ENCODE assay signal across 19 mouse cellular contexts in the genomic region with DNA sequence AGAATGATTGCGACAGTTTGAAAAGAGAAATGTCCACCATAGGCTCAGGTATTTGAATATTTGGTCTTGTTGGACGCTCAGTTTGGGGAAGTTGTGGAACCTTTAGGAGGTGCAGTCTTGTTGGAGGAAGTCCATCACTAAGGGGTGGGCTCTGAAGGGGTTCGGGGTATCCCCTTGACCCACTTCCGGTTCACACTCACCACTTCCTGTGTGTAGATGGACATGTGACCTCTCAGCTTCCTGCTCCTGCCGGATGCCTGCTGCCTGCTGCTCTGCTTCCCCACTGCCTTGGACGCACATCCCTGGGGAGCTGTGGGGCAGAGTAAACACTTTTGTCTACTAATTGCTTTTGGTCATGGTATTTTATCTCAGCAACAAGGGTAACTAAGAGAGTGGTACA. TPM values are rescaled to one million over a fixed set of nuclear protein-coding genes. Genes with fewer than 3 reads are reported as not detected.
A peak's percentile ranks its signal among the peaks of the same experiment; 100 is the strongest.
DNase-seq lines count a peak whose midpoint lies in the region; ATAC-seq and TF ChIP-seq lines count a peak whose summit lies in the region.
"Had no signal": no experiment of that assay in that cellular context is flagged by ENCODE, and none has a peak within 500 bp of the region (broad histone marks: within the 10 kb centered on the region; RNA-seq: fewer than 3 reads in every experiment).

No protein-coding gene starts in this region.

- no peaks in the 10 kb centered on the region for H3K36me3 ChIP-seq in neural tube, embryonic 13.5 days
- no peaks in the 10 kb centered on the region for H3K36me3 ChIP-seq in neural tube, embryonic 15.5 days
- H3K36me3 ChIP-seq in CH12.LX (replicated peaks in 1 of 2; ENCODE audit: control insufficient read depth in 1 of 2, insufficient read depth in 1 of 2, low read length in 1 of 2), result no peaks in the 10 kb centered on the region
- no peaks in the 10 kb centered on the region for H3K36me3 ChIP-seq in splenic B cell, adult 2 months (ENCODE audit: control insufficient read depth, insufficient read depth, low read length, poor library complexity, severe bottlenecking)
- H3K36me3 ChIP-seq: embryonic facial prominence, embryonic 15.5 days; limb, embryonic 12.5 days; stomach, embryonic 15.5 days had no signal

- no peak for TF ChIP-seq CTCF in CH12.LX (conservative IDR thresholded peaks at IDR 0.05 in 1 of 2, IDR thresholded peaks at IDR 0.05 in 1 of 2; ENCODE audit: low read depth in 2 of 2, low read length in 2 of 2)

- 0 out of 2 replicates have a peak, but pooled peaks have one; percentile 19 for ATAC-seq in neural tube, embryonic 13.5 days (ENCODE audit: low read depth)
- ATAC-seq in neural tube, embryonic 15.5 days (ENCODE audit: low FRiP score), result no peak
- peak; percentile 69 to 85 for ATAC-seq in hematopoietic stem cell, adult 5-6 weeks (replicated peaks in 1 of 2; ENCODE audit: insufficient read depth in 1 of 2, low FRiP score in 2 of 2, low TSS enrichment in 1 of 2, low read depth in 1 of 2, poor library complexity in 2 of 2, severe bottlenecking in 2 of 2)
- ATAC-seq: forebrain, embryonic 13.5 days had no signal

- H3K4me2 ChIP-seq in neural tube, embryonic 13.5 days, result no peak overlapping the region
- no peak overlapping the region for H3K4me2 ChIP-seq in neural tube, embryonic 15.5 days
- H3K4me2 ChIP-seq in CH12.LX (ENCODE audit: insufficient read depth, low read depth, poor library complexity, severe bottlenecking), result no peak overlapping the region
- H3K4me2 ChIP-seq: embryonic facial prominence, embryonic 15.5 days; forebrain, embryonic 13.5 days; hindbrain, embryonic 14.5 days; limb, embryonic 12.5 days; stomach, embryonic 15.5 days had no signal

- peaks cover 5% of the 10 kb centered on the region; the same call in 1 of the 2 replicates for H3K9me3 ChIP-seq in neural tube, embryonic 13.5 days
- no peaks in the 10 kb centered on the region for H3K9me3 ChIP-seq in neural tube, embryonic 15.5 days (replicated peaks)
- peaks cover 4% of the 10 kb centered on the region for H3K9me3 ChIP-seq in CH12.LX (replicated peaks; ENCODE audit: low read length)
- H3K9me3 ChIP-seq: embryonic facial prominence, embryonic 15.5 days; forebrain, embryonic 13.5 days; stomach, embryonic 15.5 days had no signal

- H3K27ac ChIP-seq in neural tube, embryonic 13.5 days (replicated peaks), result no peak overlapping the region
- no peak overlapping the region for H3K27ac ChIP-seq in neural tube, embryonic 15.5 days (replicated peaks)
- H3K27ac ChIP-seq in CH12.LX (ENCODE audit: insufficient read depth, low read depth), result no peak overlapping the region
- H3K27ac ChIP-seq: embryonic facial prominence, embryonic 15.5 days; forebrain, embryonic 13.5 days; hindbrain, embryonic 14.5 days; limb, embryonic 12.5 days; macrophage; stomach, embryonic 15.5 days had no signal

- in situ Hi-C loops in CH12.LX (cut with MboI; ENCODE audit: low pct_ligation_motif_present, low pct_unique_long_range_greater_than_20kb, low sequenced_read_pairs), result no loop called here

- 73% methylated on average over 6 of the region's 6 CpGs for WGBS in neural tube, embryonic 13.5 days
- WGBS in neural tube, embryonic 15.5 days, result 63% methylated on average over 6 of the region's 6 CpGs

- peak; percentile 32 for DNase-seq in CH12.LX (ENCODE audit: extremely low read depth)
- peak; percentile 59 for DNase-seq in splenic B cell, adult 2 months (ENCODE audit: low read depth, low spot score)
- DNase-seq in left cerebral cortex, adult 11 months (ENCODE audit: low spot score), result no peak
- DNase-seq in layer of hippocampus, postnatal 14 days (ENCODE audit: low spot score in 2 of 2), result no peak
- no peak for DNase-seq in kidney, postnatal 10 days
- DNase-seq: cerebellum, adult 11 months; heart, adult 18-20 months; kidney, adult 2 months; layer of hippocampus, postnatal 36 days; lung, adult 18-20 months had no signal

- dilution Hi-C loops in CH12.LX (cut with MboI; ENCODE audit: extremely low pct_ligation_motif_present, extremely low pct_unique_long_range_greater_than_20kb, low sequenced_read_pairs), result no loop called here

- H3K27me3 ChIP-seq in neural tube, embryonic 13.5 days, result no peaks in the 10 kb centered on the region
- H3K27me3 ChIP-seq in neural tube, embryonic 15.5 days (replicated peaks), result no peaks in the 10 kb centered on the region
- no peaks in the 10 kb centered on the region for H3K27me3 ChIP-seq in CH12.LX (replicated peaks)
- H3K27me3 ChIP-seq in splenic B cell, adult 2 months (ENCODE audit: control insufficient read depth, insufficient read depth, low read length, poor library complexity, severe bottlenecking), result no peaks in the 10 kb centered on the region
- H3K27me3 ChIP-seq: embryonic facial prominence, embryonic 15.5 days; forebrain, embryonic 13.5 days; limb, embryonic 12.5 days; stomach, embryonic 15.5 days had no signal

- H3K4me3 ChIP-seq in neural tube, embryonic 13.5 days, result no peak overlapping the region
- no peak overlapping the region for H3K4me3 ChIP-seq in neural tube, embryonic 15.5 days (replicated peaks)
- H3K4me3 ChIP-seq in CH12.LX (replicated peaks in 1 of 3; ENCODE audit: low read depth in 2 of 3, low read length in 2 of 3, poor library complexity in 1 of 3), result no peak overlapping the region
- H3K4me3 ChIP-seq: embryonic facial prominence, embryonic 15.5 days; forebrain, embryonic 13.5 days; limb, embryonic 12.5 days; stomach, embryonic 15.5 days had no signal

- TF ChIP-seq POLR2A in CH12.LX (IDR thresholded peaks at IDR 0.05; ENCODE audit: low read depth, low read length), result no peak

- TF ChIP-seq RAD21 in CH12.LX (IDR thresholded peaks at IDR 0.05; ENCODE audit: low read depth, low read length), result no peak

- no peaks in the 10 kb centered on the region for H3K4me1 ChIP-seq in neural tube, embryonic 13.5 days (replicated peaks)
- no peaks in the 10 kb centered on the region for H3K4me1 ChIP-seq in neural tube, embryonic 15.5 days
- peaks cover 0 to 6% of the 10 kb centered on the region in 2 experiments; a peak in 1 of 4 replicates for H3K4me1 ChIP-seq in CH12.LX (ENCODE audit: control insufficient read depth in 1 of 2, insufficient read depth in 2 of 2)
- H3K4me1 ChIP-seq: embryonic facial prominence, embryonic 15.5 days; forebrain, embryonic 13.5 days; limb, embryonic 12.5 days; stomach, embryonic 15.5 days had no signal

- H3K9ac ChIP-seq in neural tube, embryonic 13.5 days, result no peak overlapping the region
- H3K9ac ChIP-seq in neural tube, embryonic 15.5 days (replicated peaks), result no peak overlapping the region
- H3K9ac ChIP-seq in CH12.LX (ENCODE audit: insufficient read depth, low read depth), result no peak overlapping the region
- H3K9ac ChIP-seq: embryonic facial prominence, embryonic 15.5 days; forebrain, embryonic 13.5 days; hindbrain, embryonic 14.5 days; limb, embryonic 12.5 days; stomach, embryonic 15.5 days had no signal

- TF ChIP-seq EP300 in CH12.LX (IDR thresholded peaks at IDR 0.05; ENCODE audit: low read length), result no peak

- no peaks in the 10 kb centered on the region for H3K79me2 ChIP-seq in CH12.LX (replicated peaks; ENCODE audit: control insufficient read depth, extremely low read depth, insufficient read depth, poor library complexity, severe bottlenecking)

TF ChIP-seq in CH12.LX, 34 proteins besides CTCF, POLR2A, EP300 and RAD21:
- no peak for TF ChIP-seq NRF1 (IDR thresholded peaks at IDR 0.05; ENCODE audit: low read depth, low read length)
- TF ChIP-seq ETS1 (conservative IDR thresholded peaks at IDR 0.05; ENCODE audit: low read depth, low read length), result no peak
- TF ChIP-seq USF2 (conservative IDR thresholded peaks at IDR 0.05; ENCODE audit: low read depth, low read length), result peak; percentile 50
- peak; percentile 54; the same call in 1 of the 2 replicates for TF ChIP-seq USF1 (IDR thresholded peaks at IDR 0.05; ENCODE audit: low read depth, low read length)
TF ChIP-seq in CH12.LX: peak in this region for 2.

RNA-seq across cellular contexts. Expression of a gene that starts 29.4 kb away (rescaled TPM):
- polyA plus RNA-seq in neural tube, embryonic 13.5 days (2015; fragmentation: Nextera tagmentation; extraction: Ambion mirVana), result 186 and 191 TPM in 2 replicates
- 118 and 130 TPM in 2 replicates for polyA plus RNA-seq in neural tube, embryonic 15.5 days (2015; fragmentation: Nextera tagmentation; extraction: Ambion mirVana)
- total RNA-seq in CH12.LX (2012; rRNA removed), result 32.4 and 34.2 TPM in 2 replicates
- total RNA-seq in CH12.LX (2014; rRNA removed), result 76.2 and 76.5 TPM in 2 replicates
- polyA plus RNA-seq in CH12.LX (2012; ENCODE audit: insufficient read length, low read depth), result 125 and 129 TPM in 2 replicates
- 47.4 and 51.3 TPM in 2 replicates for total RNA-seq in hematopoietic stem cell, adult 5-6 weeks (2017)
- 100 to 1,000 TPM; 106 to 119 TPM for total RNA-seq in layer of hippocampus, postnatal 14 days (2021)

Comparison
In these comparisons a context has a peak if more than half of its experiments do, and no peak if none do; other contexts are left out.
1. DNase-seq: peak in CH12.LX (single experiment) and splenic B cell, adult 2 months (single experiment); none in left cerebral cortex, adult 11 months (single experiment), layer of hippocampus, postnatal 14 days (0 of 2) and kidney, postnatal 10 days (single experiment).